Mouse (Mus musculus): ENCODE measurements around the gene Smyd3. TPM values are rescaled to one million over a fixed set of nuclear protein-coding genes. Genes with fewer than 3 reads are reported as not detected.

Gene Smyd3
- 10 to 100 TPM; 46.9 to 47.9 TPM for polyA plus RNA-seq (2017; shearing (Covaris generic))

- peak; percentile 86 for ATAC-seq
Observed at GRCm38 (mm10) chr1:179517713-179518465, at the start of gene Smyd3. Gene Smyd3, minus strand, starts transcription at chr1:179518041.

DNA sequence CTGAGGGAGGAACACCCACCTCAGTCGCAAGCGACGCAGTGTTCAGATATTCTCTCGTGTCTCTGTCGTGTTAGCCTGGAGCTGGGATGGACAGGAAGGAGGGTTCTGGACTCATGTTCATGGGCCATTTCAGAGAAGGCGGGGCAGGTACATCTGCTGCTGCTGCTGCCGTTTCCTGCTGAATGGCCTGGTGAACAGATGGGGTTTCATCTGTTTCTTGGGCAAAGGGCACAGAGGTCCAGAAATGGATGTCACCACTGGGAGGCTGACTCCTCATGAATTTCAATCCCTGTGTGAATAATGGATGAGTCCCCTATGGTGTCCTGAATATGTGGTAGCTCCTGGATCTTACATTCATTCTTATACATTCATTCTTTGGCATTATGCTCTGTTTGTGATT is 49.7 kb upstream of the Smyd3 start:
- no peak for ATAC-seq

DNA sequence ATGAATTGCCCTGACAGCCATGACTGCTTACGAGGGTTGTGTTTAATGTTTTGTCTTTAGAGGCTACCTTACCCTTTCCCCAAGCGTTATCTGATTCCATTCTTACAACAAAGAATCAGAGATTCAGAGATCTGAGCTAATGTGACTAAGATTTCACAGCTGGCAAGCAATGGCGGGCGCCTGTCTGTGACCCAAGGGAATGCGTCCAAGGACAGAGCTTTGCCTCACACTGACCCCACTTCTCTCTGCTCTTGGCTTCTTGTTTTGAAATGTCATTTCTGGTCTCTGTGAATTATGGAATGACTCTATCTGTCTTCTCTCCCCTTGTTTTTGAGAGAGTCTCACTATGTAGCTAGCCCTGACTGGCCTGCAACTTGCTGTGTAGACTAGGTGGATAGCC is 46.1 kb upstream of the Smyd3 start:
- no peak for ATAC-seq

- no peak for ATAC-seq
Observed at GRCm38 (mm10) chr1:179563211-179563610, 45.4 kb upstream of the Smyd3 start.

DNA sequence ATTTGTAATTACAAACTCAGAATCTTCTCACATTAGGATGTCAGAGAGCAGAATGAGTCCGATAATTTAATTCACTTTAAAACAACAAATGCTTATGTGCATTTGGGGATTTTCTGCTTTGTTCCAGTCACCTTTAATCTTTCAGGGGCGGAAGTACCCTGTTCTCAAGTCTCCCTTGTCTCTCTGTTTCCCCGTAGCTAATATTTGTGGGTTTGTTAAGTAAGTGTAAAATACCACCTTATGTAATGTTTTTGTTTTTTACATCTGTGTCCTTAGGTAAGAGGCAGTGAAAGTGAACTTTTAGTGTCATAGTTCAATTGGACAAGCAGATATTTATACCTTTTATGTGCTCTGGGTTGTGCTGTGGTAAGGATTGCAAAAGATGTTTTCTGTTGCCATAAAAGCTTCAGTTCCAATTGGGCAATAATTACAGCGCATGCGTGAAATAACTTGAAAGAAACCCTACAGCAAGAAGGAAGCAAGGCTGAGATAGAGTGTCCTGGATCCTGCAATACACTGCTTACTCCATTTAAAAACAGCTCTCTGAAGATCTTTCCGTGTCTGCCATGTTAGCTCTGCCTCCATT is 43.1 kb upstream of the Smyd3 start:
- ATAC-seq, result peak; percentile 79

- peak; percentile 48 for ATAC-seq
Observed at GRCm38 (mm10) chr1:179559446-179560194, 41.8 kb upstream of the Smyd3 start.

DNA sequence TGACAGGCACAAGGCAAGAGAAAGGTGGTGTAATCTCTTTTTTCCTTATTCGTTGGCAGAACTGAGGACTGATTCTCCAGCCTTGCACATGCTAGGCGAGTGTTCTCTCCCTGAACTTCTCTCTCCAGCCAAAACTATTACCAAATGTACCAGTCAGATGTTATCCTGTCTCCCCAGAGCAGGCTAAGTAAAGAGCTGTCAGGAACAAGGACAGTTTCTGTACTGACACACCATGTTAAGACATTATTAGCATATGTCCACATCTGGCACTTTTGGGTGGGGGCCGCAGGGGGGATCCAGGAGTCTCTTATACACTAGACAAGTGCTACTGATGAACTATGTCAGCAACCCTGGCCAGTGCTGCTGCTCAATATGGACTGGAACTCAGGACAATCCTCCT is 39.1 kb upstream of the Smyd3 start:
- ATAC-seq, result no peak

DNA sequence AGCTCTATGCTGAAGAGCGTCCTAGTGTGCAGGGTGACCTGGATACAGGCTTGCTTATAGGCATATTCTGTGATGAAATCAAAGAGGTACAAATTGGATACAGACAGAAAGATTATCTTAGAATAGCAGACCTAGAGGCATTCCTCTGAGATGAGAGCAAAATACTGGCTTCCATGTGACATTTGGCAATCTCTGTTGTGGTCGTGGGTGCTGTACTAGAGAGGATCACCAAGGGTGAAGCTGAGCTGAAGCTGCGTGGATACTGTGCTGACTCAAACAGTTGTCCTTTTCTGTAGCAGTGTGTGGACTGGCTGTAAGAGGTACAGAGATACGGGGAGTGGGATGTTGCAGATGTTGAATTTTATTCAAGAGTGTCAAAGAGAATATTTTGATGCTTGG is 36.1 kb upstream of the Smyd3 start:
- ATAC-seq, result no peak

GRCm38 (mm10) chr1:179553197-179553948 is 35.5 kb upstream of the Smyd3 start:
- no peak for ATAC-seq

- no peak for ATAC-seq
Observed at GRCm38 (mm10) chr1:179552751-179553150, 34.9 kb upstream of the Smyd3 start.

DNA sequence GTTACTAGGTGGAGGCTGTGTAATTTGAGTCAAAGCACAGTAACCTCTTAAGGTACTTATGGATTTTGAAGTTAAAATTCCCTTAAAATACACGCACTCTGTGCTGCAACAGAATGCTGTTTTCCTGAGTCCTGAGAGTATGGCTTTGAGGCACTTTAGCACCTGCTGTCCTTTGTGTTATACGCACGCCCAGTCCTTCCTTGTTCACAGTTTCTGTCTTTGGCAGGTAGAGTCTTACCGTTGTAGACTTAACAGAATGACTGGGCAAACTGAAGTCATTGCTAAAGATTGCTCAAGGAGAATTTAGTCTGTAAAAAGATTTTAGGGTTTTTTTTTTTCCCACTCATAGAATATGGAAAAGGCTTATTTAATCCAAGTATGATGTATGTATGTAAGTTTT is 34.1 kb upstream of the Smyd3 start:
- ATAC-seq, result no peak

GRCm38 (mm10) chr1:179551336-179551735 is 33.5 kb upstream of the Smyd3 start:
- no peak for ATAC-seq

DNA sequence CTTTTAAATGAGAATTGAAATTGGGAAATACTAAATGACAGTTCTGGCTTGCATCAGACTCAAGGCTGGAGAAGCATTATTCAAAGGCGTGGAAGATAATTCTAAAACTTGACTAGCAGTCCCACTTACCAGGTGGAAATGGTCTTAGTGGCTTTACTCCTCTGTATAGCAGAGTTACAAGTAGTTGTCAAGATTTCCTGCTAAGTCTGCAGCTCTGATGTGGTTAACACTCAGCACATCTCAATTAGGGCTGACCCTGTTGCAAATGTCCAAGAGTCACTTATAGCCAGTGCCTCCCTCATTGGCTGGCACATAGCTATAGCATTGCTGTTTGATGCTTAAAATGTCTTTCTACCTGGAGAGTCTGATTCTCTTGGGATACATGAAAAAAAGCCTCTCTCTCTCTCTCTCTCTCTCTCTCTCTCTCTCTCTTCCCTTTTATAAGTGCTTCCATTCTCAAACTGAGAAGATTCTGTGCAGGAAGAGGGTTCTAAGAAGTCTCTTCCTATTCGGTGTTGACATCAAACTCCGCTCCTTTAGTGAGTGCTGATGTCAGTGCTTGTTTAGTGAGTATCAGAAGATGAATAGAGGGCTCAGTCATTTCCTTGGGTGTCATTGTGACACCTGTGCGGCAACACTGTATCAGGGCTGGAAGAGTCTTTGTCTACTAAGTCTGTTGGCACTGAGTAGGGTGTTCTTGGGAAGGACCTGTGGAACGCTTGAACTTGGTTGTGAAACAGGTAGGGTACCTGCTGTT is 31.3 kb upstream of the Smyd3 start:
- peak; percentile 42 for ATAC-seq

DNA sequence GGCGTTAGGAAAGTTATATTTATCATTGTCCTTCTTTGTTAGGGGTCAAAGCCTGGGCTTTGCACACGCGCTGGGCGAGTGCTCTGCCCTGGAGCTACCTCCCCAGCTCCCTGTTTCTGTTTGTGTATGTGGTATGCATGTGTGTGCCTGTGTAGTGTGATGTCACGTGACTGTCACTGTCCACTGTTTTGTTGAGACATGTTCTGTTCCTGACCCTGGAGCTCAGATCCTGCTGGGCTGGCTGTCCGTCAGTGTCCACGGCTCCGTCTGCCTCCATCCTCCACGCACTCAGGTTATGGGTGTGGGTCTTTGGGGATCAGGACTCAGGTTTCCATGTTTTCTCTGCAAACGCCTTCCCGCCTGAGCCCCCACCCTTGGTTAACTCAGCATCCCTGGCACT is 30.4 kb upstream of the Smyd3 start:
- no peak for ATAC-seq

GRCm38 (mm10) chr1:179547176-179547575 is 29.3 kb upstream of the Smyd3 start:
- ATAC-seq, result no peak

DNA sequence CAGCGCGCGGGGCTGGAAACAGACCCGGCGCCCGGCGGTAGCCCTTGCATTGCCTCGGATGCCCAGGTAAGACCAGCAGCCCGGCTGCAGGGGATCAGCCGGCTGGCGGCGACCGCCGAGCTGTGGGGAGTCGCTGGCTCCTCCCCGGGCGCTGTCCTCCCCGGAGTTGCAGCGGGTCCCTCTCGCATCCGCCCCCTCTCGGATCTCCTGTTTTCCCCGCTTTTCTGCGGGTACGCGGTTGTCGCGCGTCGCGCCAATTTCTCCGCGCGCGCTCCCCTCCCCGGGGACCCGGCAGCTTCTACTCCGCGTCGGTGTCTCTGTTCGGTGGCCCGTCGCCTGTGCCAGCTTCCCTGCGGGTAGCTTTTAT is 28.7 kb upstream of the Smyd3 start:
- peak; percentile 56 for ATAC-seq

DNA sequence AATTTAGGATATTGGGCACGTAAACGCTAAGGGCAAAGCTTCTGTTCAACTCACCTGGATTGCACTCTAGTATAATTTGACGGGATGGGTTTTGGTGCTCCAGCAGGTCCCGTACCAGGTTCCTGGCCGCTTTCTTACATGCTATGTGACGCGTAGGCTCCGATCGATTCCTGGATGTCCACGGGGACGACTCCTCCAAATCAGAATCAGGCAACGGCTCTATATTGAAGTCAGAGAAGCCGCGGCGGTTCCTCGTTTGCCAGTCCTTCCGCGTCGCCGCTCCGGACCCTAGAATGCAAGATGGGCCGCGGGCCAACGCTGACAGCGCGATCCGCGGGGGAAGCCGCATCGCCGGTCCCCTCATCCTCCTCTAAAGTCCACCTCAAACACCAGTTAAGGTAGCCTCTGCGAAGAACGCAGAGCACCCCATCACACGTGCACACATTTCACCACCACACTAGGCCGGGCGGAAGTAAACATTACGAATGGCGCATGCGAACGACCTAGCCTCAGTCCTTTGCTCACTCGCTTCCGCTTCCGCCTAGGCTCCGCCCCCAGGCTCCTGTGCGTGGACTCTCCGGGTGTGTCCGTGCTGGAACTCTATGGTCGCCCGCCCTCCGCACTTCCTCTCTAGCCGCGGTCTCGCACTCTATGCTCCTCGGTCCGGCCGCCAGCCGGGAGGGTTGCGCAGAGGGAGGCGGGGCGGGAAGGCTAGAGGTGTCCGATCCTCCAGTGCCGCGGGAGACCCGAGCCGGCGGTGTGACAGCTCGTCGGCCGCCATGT is 28.1 kb upstream of the Smyd3 start, which contains the start of the genes Tfb2m and Cnst:
Gene Tfb2m (minus strand): TSS at position 500 of the 783 bp plus-strand sequence.
Gene Cnst (plus strand): TSS at position 603 of the 783 bp plus-strand sequence.
- ATAC-seq, result peak; percentile 90

GRCm38 (mm10) chr1:179541502-179541901 is 23.7 kb upstream of the Smyd3 start:
- no peak for ATAC-seq

DNA sequence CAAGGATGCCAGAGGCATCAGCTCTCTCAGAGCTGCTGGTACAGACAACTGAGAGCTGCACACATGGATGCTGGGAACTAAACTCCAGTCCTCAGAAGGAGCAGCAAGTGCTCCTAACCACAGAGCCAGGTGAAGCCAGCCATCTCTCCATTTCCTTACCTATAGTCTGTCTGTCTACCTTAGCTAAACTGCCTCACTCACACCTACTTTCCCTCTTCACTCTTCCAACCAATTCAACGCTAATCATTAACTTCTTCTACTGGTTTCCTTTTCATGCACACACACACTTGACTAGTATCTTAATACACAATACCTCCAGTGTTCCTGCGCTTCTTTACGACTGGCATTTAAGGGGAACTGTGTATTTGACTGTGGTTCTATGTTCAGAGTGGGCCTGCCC is 22.0 kb upstream of the Smyd3 start:
- no peak for ATAC-seq

DNA sequence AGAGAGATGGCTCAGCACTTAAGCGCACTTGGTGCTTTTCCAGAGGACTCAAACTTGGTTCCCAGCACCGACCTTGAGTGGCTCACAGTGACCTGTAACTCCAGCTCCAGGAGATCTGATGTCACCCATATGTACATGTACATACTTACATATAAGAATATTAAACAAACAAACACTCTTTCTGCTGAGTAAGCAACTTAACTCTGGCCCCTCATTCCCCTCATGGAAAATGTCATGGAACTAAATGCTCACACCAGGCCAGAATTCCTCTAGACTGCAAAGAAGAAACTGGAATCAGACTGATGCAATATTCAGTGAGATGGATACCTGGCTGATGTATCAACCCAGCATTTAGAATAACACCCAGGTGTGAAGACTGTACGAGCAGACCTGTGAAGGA is 21.2 kb upstream of the Smyd3 start:
- ATAC-seq, result no peak

DNA sequence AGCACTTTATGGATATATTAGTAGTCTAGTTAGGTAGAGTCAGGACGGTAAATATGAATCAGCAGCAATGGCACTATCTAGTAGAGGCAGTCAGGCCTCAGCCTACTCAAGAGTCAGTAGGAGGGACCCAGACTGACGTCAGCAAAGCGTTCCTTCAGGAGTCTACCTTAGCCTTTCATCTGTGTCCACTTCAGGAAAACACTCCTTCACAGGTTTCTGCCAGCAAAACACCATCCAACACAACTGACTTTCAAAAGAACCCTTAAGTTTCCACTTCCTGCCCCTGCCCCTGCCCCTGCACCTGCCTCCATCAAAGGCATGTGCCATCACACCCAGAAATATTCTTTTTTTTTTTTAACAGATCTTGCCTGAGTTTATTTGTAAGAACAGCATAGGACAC is 2.1 kb upstream of the Smyd3 start:
- no peak for ATAC-seq

Data from CD4-positive, CD25-positive, alpha-beta regulatory T cell, adult 4 months (primary cell).